Mouse (Mus musculus): ENCODE results near the gene Usp47.

- TF ChIP-seq CTCF (IDR thresholded peaks at IDR 0.05; ENCODE audit: borderline replicate concordance, extremely low read depth, insufficient read depth, insufficient read length) (no peak), POLR2A (IDR thresholded peaks at IDR 0.05; ENCODE audit: borderline replicate concordance, extremely low read depth, insufficient read depth, insufficient read length, poor library complexity, severe bottlenecking) (no peak)
These were observed 98.7 kb downstream of the Usp47 start for GRCm38 (mm10) chr7:112121866-112122500.

Measured in brain, embryonic 14.5 days (tissue).